Mouse (Mus musculus) ZHBTc4 (cell line): ENCODE measurements at regions not wholly inside any gene's neighbourhood (a gene's known extent, or its start where the extent isn't known, plus 50 kb on each side); places are given as distances from the start of the nearest gene placed in this dataset.

Experiments used
- DNase-seq: peaks from one replicate; pipeline ENCODE4 v3.0.0-alpha.2; 2011; ENCODE audit warnings: low read depth, low spot score

GRCm38 (mm10) chr15:61927385-61928120 is 1004.7 kb upstream of the A1bg start:
- DNase-seq: peak; percentile 79

GRCm38 (mm10) chr15:61920041-61920440 is 997.2 kb upstream of the A1bg start:
- no peak for DNase-seq

DNA sequence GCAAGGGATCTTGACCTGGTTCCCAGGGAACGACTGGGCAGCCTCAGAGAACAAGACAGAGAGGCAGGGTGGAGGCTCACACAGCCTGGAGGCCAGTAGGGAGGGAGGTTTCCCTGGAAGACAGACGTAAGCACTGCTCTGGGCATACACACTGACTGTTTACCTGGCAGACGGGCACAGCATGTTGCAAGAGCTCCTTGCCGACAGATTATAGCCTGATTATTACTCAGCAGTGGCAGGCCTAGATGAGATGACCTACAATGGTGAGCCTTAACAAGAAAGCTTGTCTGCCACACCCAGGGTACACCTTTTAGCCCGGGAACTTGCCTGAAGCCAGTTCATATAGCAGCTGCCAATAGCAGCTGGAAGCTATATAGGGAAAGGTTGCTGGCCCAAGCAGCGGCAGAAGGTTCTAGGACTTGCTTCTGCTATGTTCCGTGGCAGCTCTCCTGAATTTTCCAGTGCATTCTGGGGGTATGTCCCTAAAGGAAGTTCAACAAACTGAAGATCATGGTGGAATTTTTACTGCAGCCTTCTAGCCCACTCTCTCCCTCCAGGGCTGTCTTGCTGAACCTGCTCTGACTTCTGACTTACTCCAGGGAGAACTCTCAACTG is 990.8 kb upstream of the A1bg start:
- DNase-seq: no peak

- no peak for DNase-seq
These were observed 982.5 kb upstream of the A1bg start for GRCm38 (mm10) chr15:61905165-61905845.

GRCm38 (mm10) chr15:61899809-61900208 is 977.0 kb upstream of the A1bg start:
- DNase-seq: no peak

GRCm38 (mm10) chr15:61897566-61897965 is 974.8 kb upstream of the A1bg start:
- no peak for DNase-seq

DNA sequence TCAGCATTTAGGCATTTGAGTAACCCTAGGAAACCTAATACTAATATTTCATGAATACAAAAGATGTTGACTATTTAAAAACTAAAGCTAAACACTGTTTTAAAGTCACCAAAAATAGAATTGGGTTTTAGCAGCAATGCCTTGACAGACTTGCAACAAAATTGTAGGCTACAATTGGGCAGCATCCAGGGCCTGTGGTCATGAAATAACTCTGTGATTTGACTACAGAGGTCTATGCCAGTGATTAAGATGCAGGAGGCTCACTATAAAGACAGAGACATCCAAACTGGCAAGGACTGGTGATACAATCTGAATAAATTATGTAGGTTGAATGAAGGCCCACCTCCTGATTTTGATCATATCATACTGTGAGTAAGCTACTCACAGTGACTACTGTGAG is 967.5 kb upstream of the A1bg start:
- no peak for DNase-seq

- no peak for DNase-seq
These were observed 965.9 kb upstream of the A1bg start for GRCm38 (mm10) chr15:61888569-61889326.

DNA sequence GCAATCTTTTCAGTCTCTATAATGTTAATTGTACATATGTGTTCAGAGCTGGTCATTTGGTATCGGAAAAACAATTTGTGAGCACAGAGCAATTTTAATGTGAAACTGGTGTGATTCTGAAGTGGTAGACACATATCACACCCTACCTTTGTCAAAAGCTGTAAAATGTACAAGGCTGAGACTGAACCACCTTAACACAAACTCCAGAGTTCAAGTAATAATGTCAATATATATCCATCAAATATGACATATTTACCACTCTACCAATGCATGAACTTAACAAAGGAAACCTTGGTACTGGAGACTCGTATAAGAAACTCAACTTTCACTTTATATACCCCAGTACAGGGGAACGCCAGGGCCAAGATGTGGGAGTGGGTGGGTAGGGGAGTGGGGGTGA is 956.6 kb upstream of the A1bg start:
- no peak for DNase-seq

GRCm38 (mm10) chr15:61873047-61873446 is 950.2 kb upstream of the A1bg start:
- DNase-seq: no peak

DNA sequence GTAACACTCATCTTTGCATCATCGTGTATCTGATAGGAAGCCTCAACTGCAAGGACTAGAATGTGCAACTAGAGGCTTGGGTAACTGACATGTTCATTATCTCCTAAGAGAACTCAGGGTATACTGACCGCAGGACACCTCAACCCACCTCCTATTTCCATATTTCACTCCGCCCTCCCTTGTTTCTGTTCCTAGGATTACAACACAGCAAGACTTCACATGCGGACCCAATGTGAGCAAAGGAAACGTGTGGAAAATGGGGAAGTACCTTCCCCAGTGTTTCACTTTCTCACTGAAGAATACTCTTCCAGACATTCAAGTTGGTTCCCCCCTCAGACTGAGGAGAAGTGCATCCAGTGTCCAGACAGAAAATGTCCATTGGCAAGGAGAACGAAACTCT is 937.9 kb upstream of the A1bg start:
- DNase-seq: no peak

GRCm38 (mm10) chr15:61855880-61856279 is 933.1 kb upstream of the A1bg start:
- no peak for DNase-seq

DNA sequence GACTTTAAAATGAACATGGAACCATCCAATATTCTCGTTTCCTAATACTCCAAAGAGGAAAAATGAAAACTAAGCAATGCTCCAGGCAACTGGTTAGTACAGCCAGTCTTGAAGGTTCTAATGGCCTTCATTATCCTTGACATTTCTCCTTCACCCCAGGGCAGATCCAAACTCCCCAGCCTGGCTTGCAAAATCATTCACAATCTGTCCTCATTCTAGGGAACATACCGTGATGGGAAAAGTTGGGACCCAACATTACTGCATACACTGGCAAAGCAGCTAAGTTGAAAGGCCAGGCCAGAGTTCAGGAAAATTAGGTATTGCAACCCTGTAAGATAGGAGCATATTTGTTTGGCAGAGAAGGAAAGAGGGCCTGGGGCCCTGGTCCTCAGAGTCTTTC is 889.9 kb upstream of the A1bg start:
- DNase-seq: no peak

DNA sequence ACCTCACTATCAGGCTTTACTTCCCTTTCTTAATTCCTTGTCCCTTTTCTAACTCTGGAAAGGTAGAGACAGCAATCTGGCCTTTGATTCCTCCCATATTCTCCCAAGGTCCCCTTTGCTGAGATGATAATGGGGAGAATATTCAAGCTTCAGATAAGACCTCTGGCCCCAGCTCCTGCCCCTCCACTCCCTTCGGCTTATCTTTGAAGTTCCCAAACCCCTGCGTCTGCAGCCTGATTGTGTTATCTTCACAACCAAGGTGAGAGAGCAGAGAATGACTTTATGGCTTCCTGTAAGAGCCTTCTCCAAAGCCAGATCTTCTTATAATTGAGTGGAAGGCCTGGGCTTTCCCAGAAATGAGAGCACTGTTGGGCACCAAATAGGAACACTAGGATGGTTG is 882.6 kb upstream of the A1bg start:
- DNase-seq: no peak

- no peak for DNase-seq
These were observed 877.3 kb upstream of the A1bg start for GRCm38 (mm10) chr15:61800155-61800554.

DNA sequence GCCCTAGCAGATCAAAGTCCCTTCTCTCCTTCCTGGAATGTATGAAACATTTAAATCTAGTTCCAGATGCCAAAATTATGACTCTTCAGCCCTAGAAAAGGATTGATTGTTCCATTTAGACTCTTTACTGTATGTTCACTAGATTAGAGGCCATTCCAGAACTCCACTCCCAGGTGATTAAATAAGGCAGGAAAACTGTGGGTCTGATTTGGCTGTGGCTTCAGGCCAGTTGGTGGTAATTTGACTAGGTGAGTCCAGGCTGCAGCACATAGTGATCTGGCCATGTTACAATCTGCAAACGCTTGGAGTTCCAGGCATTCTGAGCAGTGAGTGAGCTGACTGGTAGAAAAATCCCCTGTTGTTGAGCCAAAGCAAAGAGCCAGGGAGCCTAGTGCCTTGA is 875.0 kb upstream of the A1bg start:
- no peak for DNase-seq

- no peak for DNase-seq
These were observed 871.7 kb upstream of the A1bg start for GRCm38 (mm10) chr15:61794506-61794905.

DNA sequence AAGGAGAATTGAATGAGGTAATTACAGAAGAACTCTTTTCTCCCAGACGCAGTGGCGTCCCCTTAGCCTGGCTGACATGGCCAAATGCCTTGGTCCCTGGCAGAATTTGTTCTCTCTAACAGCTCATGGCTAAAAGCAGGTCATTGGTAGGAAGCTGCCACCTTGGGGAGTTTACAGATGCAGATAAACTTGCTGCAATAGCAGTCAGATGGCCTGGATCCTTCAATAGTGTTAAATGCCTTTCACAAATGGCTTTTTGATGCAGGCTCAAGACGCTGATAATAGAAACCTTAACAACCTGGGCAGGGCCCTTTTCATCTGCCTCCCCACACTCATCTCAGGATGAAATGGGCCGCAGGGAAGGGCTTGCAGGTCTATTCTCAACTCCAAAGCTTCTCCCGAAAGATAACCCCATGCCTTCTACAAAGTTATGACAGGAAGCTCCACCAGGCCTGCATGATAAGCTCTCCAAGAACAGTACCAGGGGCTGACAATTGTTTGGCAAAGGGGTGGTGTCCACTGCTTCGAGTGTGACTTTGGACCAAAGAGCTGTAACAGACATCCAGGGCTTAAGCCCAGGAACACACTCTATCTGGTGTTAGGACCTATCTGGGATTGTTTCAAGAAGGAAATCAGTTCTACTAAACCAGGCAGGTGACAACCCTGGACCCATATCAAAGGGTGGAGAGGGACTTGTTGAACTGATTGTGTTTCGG is 867.2 kb upstream of the A1bg start:
- DNase-seq: peak; percentile 22

GRCm38 (mm10) chr15:61787046-61787445 is 864.2 kb upstream of the A1bg start:
- no peak for DNase-seq

- DNase-seq: no peak
These were observed 858.7 kb upstream of the A1bg start for GRCm38 (mm10) chr15:61781531-61781930.

DNA sequence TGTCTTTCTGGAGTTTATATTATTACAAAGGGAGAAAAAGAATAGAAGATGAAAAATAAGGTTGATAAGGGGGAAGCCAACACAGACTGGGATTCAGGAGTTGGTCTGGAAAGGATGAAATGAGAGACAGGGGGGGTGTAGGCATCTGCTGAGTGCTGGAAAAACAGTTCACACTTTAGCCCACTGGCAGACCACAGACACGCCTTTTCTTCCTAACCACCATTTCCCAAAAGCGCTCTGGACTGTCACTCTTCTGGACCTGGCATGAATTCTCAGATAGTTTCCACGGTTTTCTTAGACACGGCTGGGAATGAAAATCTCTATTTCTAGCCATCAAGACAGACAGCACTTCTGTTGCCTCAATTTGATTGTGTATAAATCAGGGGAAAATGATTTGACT is 850.2 kb upstream of the A1bg start:
- no peak for DNase-seq
